Comparison of ENCODE assay signal across 8 mouse cellular contexts in the genomic region with DNA sequence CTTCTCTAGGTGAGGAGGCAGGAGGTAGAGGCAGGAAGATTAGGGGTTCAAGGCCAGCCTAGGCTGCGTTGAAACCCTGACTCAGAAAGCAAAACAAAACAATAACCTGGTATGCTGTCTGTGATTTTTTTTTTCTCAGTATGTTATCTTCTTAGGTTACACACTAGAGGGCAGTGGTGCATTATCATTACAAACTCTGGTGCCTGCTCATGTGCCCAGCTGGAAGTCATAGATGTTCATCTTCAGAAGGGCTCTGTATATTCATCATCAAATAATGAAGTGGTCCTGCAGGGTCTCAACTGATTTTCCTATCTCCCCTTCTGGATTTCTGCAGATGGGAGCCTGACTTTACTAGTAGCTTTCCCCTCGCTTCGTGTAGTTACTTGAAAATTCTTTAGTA.
DNase-seq lines count a peak whose midpoint lies in the region; ATAC-seq and TF ChIP-seq lines count a peak whose summit lies in the region.

No protein-coding gene starts in this region.

- H3K4me1 ChIP-seq in hindbrain, embryonic 11.5 days (replicated peaks; ENCODE audit: control insufficient read depth, insufficient read depth, low read length), result no peaks in the 10 kb centered on the region
- 0 out of 2 replicates have a peak, but pooled peaks cover 10% of the 10 kb centered on the region for H3K4me1 ChIP-seq in hindbrain, embryonic 13.5 days (replicated peaks)
- H3K4me1 ChIP-seq in CH12.LX (ENCODE audit: control insufficient read depth in 1 of 2, insufficient read depth in 2 of 2), result no peaks in the 10 kb centered on the region

- TF ChIP-seq RAD21 in CH12.LX (IDR thresholded peaks at IDR 0.05; ENCODE audit: low read depth, low read length), result peak; percentile 46

- H3K9ac ChIP-seq in hindbrain, embryonic 11.5 days (ENCODE audit: low read depth, low read length), result no peak overlapping the region
- no peak overlapping the region for H3K9ac ChIP-seq in hindbrain, embryonic 13.5 days
- H3K9ac ChIP-seq in CH12.LX (ENCODE audit: insufficient read depth, low read depth), result no peak overlapping the region

- H3K4me3 ChIP-seq in hindbrain, embryonic 11.5 days (ENCODE audit: low read depth, low read length), result no peak overlapping the region
- H3K4me3 ChIP-seq in hindbrain, embryonic 13.5 days, result no peak overlapping the region
- H3K4me3 ChIP-seq in CH12.LX (replicated peaks in 1 of 3; ENCODE audit: low read depth in 2 of 3, low read length in 2 of 3, poor library complexity in 1 of 3), result no peak overlapping the region

- H3K79me2 ChIP-seq in CH12.LX (replicated peaks; ENCODE audit: control insufficient read depth, extremely low read depth, insufficient read depth, poor library complexity, severe bottlenecking), result no peaks in the 10 kb centered on the region

- no peaks in the 10 kb centered on the region for H3K27me3 ChIP-seq in hindbrain, embryonic 11.5 days (ENCODE audit: control insufficient read depth, insufficient read depth, low read length)
- no peaks in the 10 kb centered on the region for H3K27me3 ChIP-seq in hindbrain, embryonic 13.5 days
- H3K27me3 ChIP-seq in CH12.LX (replicated peaks), result peaks cover 14% of the 10 kb centered on the region

- H3K36me3 ChIP-seq in hindbrain, embryonic 11.5 days (ENCODE audit: control insufficient read depth, insufficient read depth, low read length), result no peaks in the 10 kb centered on the region
- H3K36me3 ChIP-seq in hindbrain, embryonic 13.5 days, result no peaks in the 10 kb centered on the region
- no peaks in the 10 kb centered on the region for H3K36me3 ChIP-seq in CH12.LX (replicated peaks in 1 of 2; ENCODE audit: control insufficient read depth in 1 of 2, insufficient read depth in 1 of 2, low read length in 1 of 2)

- no peak overlapping the region for H3K4me2 ChIP-seq in hindbrain, embryonic 11.5 days (replicated peaks; ENCODE audit: low read depth, low read length)
- H3K4me2 ChIP-seq in hindbrain, embryonic 13.5 days, result no peak overlapping the region
- no peak overlapping the region for H3K4me2 ChIP-seq in CH12.LX (ENCODE audit: insufficient read depth, low read depth, poor library complexity, severe bottlenecking)

- TF ChIP-seq EP300 in CH12.LX (IDR thresholded peaks at IDR 0.05; ENCODE audit: low read length), result no peak

- H3K27ac ChIP-seq in hindbrain, embryonic 11.5 days (ENCODE audit: low read depth, low read length), result no peak overlapping the region
- no peak overlapping the region for H3K27ac ChIP-seq in hindbrain, embryonic 13.5 days
- H3K27ac ChIP-seq in CH12.LX (ENCODE audit: insufficient read depth, low read depth), result no peak overlapping the region

- WGBS in hindbrain, embryonic 11.5 days, result 64% methylated on average over 3 of the region's 3 CpGs
- WGBS in hindbrain, embryonic 13.5 days, result 57% methylated on average over 3 of the region's 3 CpGs

- no peaks in the 10 kb centered on the region for H3K9me3 ChIP-seq in hindbrain, embryonic 11.5 days (ENCODE audit: control insufficient read depth, low read length)
- H3K9me3 ChIP-seq in hindbrain, embryonic 13.5 days, result no peaks in the 10 kb centered on the region; the same call in 1 of the 2 replicates
- H3K9me3 ChIP-seq in CH12.LX (replicated peaks; ENCODE audit: low read length), result no peaks in the 10 kb centered on the region

- DNase-seq in hindbrain, embryonic 11.5 days (ENCODE audit: low spot score), result peak; percentile 64
- peak; percentile 31 for DNase-seq in CH12.LX (ENCODE audit: extremely low read depth)
- DNase-seq in brain, embryonic 14.5 days (ENCODE audit: low read depth), result peak; percentile 92
- peak; percentile 30 to 44 for DNase-seq in layer of hippocampus, postnatal 10 days (ENCODE audit: low spot score in 2 of 2)
- no peak for DNase-seq in heart, adult 11 months
- no peak for DNase-seq in gastrocnemius, postnatal 25 days

- ATAC-seq in hindbrain, embryonic 11.5 days (ENCODE audit: low FRiP score), result no peak
- ATAC-seq in hindbrain, embryonic 13.5 days (ENCODE audit: low FRiP score), result no peak
- ATAC-seq in monocyte, adult 5-6 weeks (replicated peaks; ENCODE audit: insufficient number of reproducible peaks, low FRiP score, low TSS enrichment, poor library complexity, severe bottlenecking), result no peak

- dilution Hi-C loops in CH12.LX (cut with MboI; ENCODE audit: extremely low pct_ligation_motif_present, extremely low pct_unique_long_range_greater_than_20kb, low sequenced_read_pairs), result no loop called here

- in situ Hi-C loops in CH12.LX (cut with MboI; ENCODE audit: low pct_ligation_motif_present, low pct_unique_long_range_greater_than_20kb, low sequenced_read_pairs), result no loop called here

- TF ChIP-seq POLR2A in CH12.LX (IDR thresholded peaks at IDR 0.05; ENCODE audit: low read depth, low read length), result no peak
- no peak for TF ChIP-seq POLR2A in brain, embryonic 14.5 days (IDR thresholded peaks at IDR 0.05; ENCODE audit: borderline replicate concordance, extremely low read depth, insufficient read depth, insufficient read length, poor library complexity, severe bottlenecking)

- TF ChIP-seq CTCF in CH12.LX (conservative IDR thresholded peaks at IDR 0.05 in 1 of 2, IDR thresholded peaks at IDR 0.05 in 1 of 2; ENCODE audit: low read depth in 2 of 2, low read length in 2 of 2), result peak; percentile 16 to 40; a peak in 2 of 4 replicates
- TF ChIP-seq CTCF in brain, embryonic 14.5 days (IDR thresholded peaks at IDR 0.05; ENCODE audit: borderline replicate concordance, extremely low read depth, insufficient read depth, insufficient read length), result peak; percentile 58; the same call in 1 of the 2 replicates

TF ChIP-seq in CH12.LX, 34 proteins besides CTCF, POLR2A, EP300 and RAD21:
- TF ChIP-seq TBP (conservative IDR thresholded peaks at IDR 0.05; ENCODE audit: low read depth, low read length), result no peak
- peak; percentile 54; the same call in 1 of the 2 replicates for TF ChIP-seq ZNF384 (IDR thresholded peaks at IDR 0.05; ENCODE audit: low read depth, low read length)
- TF ChIP-seq CHD1 (IDR thresholded peaks at IDR 0.05; ENCODE audit: low read depth, low read length), result no peak
- no peak for TF ChIP-seq POLR2AphosphoS2 (IDR thresholded peaks at IDR 0.05; ENCODE audit: low read depth, low read length)

Comparison
In these comparisons a context has a peak if more than half of its experiments do, and no peak if none do; other contexts are left out.
1. DNase-seq: peak in hindbrain, embryonic 11.5 days (single experiment), CH12.LX (single experiment), brain, embryonic 14.5 days (single experiment) and layer of hippocampus, postnatal 10 days (2 of 2); none in heart, adult 11 months (single experiment) and gastrocnemius, postnatal 25 days (single experiment).